Mouse (Mus musculus) T-cell, adult 2 months (primary cell): Measurements from ENCODE around the gene Nav2.

Experiments used
- DNase-seq: peaks from one replicate; pipeline ENCODE4 v3.0.0; 2022; ENCODE audit warnings: low spot score

The Nav2 gene

DNA sequence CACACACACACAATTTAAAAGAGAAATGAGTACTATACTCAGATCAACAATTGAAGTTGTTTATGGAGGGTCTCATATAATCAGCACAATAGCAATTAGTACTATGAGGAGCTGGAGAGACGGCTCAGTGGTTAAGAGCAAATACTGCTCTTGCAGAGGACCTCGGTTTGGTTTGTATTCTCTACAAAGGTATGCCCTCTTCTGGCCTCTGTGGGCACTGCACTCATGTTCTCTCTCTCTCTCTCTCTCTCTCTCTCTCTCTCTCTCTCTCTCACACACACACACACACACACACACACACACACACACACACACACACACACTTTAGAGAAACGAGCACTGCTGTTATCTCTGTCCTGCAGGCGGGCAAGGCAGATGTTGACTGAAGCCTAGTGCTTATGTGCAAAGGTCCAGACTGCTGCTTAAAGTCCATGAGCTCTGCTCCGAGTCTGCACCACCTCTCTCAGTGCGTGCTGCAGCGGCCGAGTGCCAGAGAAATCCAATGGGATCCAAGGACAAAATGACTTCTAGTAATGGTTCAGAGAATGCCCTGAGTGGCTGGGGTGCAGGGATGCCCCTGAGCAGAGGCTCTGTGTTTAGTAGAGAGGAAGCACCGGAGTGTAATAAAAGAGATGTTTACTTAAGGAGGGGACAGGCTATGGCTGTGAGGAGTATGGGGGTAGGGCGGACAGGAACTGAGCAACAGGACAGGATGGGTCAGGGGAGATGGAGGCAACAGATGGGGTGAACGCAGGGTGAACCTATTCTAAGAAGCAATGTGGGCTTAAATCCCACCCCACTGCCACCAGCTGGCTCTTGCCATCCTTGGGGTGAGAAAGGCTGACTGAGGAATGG, 375.2 kb downstream of the Nav2 start:
- no peak for DNase-seq

DNA sequence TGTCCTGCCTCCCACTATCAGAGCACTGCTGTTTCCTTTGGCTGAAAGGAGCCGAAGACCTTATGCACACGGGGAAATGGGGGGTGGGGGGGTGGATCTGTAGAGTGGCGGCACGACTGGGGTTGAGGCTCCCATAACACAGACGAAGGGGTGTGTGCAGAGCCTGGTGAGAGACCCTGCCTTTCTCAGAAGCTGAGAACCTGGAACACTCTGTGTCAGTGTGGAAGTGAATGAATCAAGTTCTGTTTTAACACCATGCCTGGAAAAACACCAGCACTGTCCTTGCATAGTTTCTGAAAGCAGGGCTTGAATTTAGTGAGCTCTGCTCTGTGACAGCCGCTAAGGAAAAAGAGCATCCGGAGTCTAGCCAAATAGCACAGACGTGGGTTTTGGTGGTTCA, 379.7 kb downstream of the Nav2 start:
- DNase-seq = no peak

GRCm38 (mm10) chr7:49290308-49290707, 381.8 kb downstream of the Nav2 start:
- no peak for DNase-seq

DNA sequence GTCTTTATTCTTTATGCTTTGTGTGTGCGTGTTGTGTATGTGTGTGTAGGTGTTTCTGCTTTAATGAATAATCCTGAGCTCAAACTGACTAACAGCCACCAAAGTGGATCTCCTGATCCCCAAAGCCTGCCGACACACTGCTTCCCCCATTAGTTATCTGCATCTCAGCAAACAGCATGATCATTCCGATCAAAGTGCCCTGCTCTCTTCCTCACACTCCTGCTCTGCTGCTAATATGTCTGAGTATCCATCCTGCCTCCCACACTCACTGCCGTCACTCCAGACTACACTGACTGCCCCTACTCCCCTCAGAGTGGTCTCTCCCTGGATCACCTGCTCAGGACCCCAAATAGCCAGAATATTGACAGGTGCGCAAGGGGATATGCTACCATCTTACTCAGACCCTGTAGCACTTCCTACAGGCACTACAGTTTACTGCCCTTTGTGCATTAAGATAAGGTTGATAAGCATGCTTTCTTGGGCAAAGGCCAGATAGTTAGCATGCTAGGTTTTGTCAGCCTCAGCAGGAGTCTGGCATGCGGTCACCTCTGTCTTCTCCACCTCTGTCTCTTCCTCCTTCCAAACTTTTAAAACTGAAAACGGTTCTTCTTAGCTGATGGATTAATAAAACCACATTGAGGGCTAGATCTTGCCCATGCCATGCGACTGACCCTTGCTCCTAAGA, 382.8 kb downstream of the Nav2 start:
- DNase-seq = no peak

DNA sequence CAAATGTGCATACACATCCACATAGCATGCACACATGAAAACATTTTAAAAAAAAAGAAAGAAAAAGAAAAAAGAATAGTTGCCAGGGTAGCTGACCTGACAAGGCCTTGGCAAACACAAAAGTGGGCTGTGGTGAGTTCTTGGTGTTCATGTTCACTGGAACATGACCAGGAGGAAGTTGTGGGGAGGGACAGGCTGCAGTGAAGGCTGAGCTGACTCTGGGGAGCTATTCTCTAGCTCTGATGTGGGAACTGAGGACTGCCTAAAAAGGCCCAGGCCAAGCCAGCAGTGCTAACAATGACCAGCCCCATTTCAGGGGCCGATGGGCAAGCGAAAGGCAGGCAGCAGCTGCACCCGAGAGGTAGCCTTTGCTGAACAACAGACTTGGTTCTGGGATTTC, 388.6 kb downstream of the Nav2 start:
- no peak for DNase-seq

GRCm38 (mm10) chr7:49298431-49298839, 389.9 kb downstream of the Nav2 start:
- DNase-seq = no peak

DNA sequence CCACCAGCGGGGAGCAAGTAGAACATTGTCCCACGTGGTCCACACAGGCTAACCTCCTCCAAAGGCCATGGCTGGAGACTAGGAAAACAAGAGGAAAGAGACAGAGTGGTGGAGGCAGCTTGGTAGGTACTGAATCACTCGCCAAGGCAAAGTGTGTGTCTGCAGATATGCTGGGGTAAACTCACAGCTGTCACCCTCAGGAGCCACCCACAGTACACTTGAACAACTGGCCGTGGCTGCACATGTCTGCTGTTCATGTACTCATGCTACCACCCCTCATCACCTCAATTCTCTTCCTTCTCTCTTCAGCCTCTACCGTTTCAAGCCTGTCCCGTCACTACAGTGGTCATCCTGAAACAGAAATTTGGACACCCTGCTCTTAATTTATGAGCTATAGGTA, 393.0 kb downstream of the Nav2 start:
- no peak for DNase-seq

DNA sequence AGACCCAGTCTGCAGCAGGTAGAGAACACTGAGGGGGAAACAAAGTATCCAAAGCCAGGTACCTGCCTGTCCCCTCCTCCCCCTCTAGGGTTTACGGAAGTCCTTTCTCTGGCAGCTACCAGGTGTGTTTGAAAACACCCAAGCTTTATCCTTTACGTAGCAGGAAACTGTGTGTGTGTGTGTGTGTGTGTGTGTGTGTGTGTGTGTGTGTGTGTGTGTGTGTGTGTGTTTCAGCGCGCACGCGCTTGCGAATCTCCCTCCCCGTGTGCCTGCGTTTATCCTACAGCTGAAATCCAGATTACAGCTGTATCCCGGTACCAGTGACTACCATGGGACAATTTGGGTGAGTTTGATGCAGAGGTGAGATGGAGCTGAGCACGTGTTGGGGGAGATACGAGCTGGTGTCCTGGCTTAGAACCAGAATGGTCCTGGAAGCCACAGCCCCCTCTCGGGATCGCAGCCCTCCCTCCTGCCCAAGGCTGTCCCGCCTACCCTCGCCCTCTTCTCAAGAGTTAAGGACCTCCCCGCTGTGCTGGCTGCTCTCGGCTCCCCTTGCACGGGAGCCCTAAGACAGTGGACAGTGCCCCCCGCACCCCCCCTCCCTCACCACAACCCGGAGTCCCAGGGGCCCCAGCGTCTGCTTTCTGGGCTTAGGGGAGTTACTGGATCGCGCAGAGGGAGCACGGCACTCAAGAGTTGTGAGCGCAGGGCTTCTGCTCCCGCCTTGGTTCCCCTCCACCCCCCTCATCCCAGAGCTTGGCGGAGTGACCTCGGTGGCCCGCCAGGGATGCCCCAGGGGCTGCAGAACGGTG, 395.3 kb downstream of the Nav2 start:
- DNase-seq = peak; percentile 19

GRCm38 (mm10) chr7:49307717-49308116, 399.2 kb downstream of the Nav2 start:
- no peak for DNase-seq

DNA sequence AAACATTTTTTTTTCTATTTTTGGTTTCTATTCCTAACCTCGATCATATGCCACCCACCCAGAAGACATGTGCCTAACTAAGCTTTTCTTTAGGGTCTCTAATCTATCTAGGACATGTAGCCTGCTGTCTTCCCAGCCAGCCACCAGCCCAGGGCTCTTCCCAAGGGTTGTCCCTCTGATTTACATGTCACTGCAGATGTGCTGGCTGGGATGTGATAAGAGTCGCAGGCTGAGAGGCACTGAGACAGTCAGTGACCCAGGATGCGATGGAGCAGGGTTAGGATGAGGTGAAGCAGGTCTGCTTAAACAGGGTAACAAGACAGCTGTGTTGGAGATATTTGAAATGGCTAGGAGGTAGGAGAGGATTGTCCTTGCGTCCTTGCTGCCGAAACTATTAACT, 401.2 kb downstream of the Nav2 start:
- no peak for DNase-seq

GRCm38 (mm10) chr7:49313945-49314344, 405.4 kb downstream of the Nav2 start:
- DNase-seq = no peak

- DNase-seq = no peak
Observed at GRCm38 (mm10) chr7:49315033-49315432, 406.5 kb downstream of the Nav2 start.

GRCm38 (mm10) chr7:49316600-49316999, 408.1 kb downstream of the Nav2 start:
- no peak for DNase-seq

DNA sequence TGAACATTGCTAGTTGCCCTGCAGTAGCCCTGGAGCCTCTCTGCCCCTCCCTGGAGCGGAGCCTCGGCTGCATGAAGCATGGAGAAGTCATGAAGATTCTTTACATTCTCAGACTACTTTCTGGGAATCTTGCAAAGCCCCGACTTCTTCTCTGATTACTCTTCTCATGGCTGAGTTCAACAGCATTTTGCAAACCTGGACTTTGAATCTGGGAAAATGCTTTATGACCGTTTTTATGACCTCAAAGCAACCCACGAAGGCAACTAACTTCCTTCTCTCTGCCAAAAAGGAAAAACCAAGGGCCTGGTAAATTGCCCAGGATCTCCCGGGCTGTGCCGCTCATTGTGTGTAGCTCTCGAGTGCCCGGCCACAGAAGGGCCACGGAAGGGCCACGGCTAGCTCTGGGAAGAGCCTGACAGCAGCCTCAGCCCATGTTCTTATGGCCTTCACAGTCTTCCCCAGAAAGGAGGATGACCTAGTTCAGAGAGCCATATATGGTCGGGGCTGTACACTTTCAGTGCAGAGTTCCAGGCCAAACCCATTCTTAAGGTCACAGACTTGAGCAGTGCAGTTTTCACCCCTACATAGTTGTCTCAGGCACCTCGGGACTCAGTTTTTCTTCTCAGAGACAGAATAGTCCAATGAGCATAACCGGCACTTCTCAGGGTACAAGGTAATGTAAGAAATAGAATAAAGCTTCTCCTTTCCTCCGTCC, 409.8 kb downstream of the Nav2 start:
- DNase-seq = no peak

DNA sequence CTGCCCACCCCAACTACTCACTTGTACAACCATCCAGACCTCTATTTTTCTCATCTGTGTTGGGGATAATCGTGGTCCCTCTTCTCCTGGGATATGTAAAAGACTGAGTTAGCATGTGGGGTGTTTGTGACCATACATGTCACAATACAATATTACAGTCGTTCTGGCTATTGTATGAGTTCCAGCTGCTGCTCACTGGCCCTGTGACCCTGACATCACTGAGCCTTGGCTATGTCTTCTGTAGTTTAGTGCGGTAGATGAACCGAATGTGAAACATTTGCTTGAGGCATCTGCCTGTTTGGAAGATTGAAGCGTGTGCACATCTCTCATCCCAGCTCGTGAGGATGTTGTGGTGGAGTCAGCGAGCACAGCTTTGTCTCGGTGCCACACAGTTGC, 410.4 kb downstream of the Nav2 start:
- no peak for DNase-seq

DNA sequence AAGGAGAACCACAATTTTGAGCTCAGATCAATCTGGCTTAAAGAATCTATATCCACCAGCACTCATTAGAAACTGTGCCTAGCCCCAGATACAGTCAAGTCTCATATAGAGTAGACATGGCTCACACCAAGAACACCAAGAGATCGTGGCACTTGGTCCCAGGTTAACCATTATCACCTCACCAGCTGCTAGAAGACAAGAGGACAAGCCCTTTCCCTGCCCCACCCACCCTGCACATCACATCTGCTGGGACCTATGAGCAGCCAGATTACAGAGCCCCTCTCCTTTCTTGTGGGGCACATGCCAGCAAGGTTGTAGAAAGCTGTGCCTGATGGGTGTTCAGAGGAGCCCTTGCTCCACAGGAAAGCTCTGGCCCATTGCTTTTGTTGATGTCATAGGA, 411.5 kb downstream of the Nav2 start:
- no peak for DNase-seq

- no peak for DNase-seq
Observed at GRCm38 (mm10) chr7:49321124-49321531, 412.6 kb downstream of the Nav2 start.

GRCm38 (mm10) chr7:49322179-49322578, 413.7 kb downstream of the Nav2 start:
- DNase-seq = no peak

DNA sequence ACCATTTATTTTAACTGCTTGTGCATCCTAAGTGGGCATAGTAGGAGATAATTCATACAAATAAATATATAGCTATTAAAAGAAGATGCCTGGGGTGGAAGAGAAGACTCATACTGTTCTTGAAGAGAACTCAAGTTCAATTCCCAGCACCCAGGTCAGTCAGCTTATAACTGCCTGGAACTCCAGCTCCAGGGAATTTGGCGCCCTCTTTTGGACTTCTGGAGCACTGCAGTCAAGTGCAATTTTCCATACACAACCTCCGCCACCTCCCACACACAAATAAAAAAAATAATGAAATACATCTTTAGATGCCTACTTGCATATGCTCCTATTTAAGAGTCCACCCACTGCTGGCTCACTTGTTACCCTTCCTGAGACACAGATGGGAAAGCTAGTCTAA, 416.1 kb downstream of the Nav2 start:
- no peak for DNase-seq

DNA sequence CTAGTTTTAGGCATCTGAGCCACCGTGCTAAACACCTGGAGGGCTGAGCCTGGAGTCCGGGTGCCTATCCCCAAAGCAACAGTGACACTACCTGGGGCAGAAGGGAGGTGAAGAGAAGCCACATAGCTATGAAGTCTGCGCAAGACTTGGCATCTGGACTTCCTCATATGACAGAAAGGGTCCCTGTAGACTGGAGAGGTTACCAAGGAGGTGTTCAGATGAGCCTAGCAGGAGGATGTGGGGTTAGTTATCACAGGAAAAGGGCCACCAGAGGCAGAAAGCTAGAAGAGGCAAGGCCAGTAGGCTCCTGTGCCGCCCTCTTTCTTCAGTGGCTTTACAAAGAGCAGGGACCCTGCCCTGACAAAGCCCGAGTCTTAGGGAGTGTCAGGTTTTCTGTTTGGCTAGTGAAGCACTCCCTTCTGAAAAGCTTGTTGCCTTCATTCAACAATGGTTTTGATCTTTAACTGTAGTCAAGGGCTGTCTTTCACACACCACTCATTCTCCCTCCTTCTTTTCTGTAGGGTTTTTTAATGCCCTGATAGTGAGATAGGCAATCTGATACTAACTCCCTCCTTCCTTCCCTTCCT, 417.7 kb downstream of the Nav2 start:
- DNase-seq = no peak

GRCm38 (mm10) chr7:49326967-49327742, 418.6 kb downstream of the Nav2 start:
- no peak for DNase-seq
